Mouse (Mus musculus) megakaryocyte progenitor cell, adult 5-6 weeks (primary cell): ENCODE measurements at regions not wholly inside any gene's neighbourhood (a gene's known extent, or its start where the extent isn't known, plus 50 kb on each side); places are given as distances from the start of the nearest gene placed in this dataset.

Experiments
- ATAC-seq: replicated peaks from 2 replicates; pipeline ENCODE4 v1.8.0; 2016; ENCODE audit warnings: mild to moderate bottlenecking, moderate TSS enrichment, inconsistent platforms; ENCODE audit not compliant: poor library complexity

GRCm38 (mm10) chr1:90544821-90545536 lies 57.8 kb upstream of the Cops8 start:
- ATAC-seq: no peak

DNA sequence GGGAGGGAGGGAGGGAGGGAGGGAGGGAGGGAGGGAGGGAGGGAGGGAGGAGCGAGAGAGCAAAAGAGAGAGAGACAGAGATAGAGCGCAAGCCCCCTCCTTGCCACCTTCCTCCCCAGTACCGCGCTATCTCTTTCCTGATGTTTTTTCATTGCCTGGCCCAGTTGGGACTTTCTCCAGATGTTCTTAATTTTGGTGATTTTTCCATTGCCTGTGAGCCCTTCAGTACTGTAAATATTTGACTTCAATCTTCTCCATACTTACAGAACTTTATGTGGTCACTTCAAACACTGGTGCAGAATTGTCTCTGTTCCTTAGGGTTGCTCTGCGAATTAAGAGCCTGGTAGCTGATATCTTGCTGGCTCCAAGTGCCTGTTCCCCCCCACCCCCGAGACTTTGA lies 50.1 kb upstream of the Cops8 start:
- no peak for ATAC-seq
